Mouse (Mus musculus) liver, adult 2 months (tissue): ENCODE measurements around the gene Thg1l.

ENCODE experiments used
- CTCF ChIP-seq: fragments of 200-500 bp; IDR thresholded peaks from 2 replicates; pipeline ENCODE4 v1.5.1; 2011; ENCODE audit warnings: low read depth, low read length, control low read depth
- POLR2A ChIP-seq: fragments of 200-500 bp; IDR thresholded peaks from 2 replicates; pipeline ENCODE4 v1.6.1; 2011; ENCODE audit warnings: low read length, control low read depth; ENCODE audit not compliant: insufficient read depth; ENCODE audit errors: extremely low read depth

GRCm38 (mm10) chr11:45921480-45921898 is 33.8 kb downstream of the Thg1l start:
- TF ChIP-seq CTCF (no peak), POLR2A (no peak)
